Mouse (Mus musculus): ENCODE measurements around the gene Gm28539. TPM values are rescaled to one million over a fixed set of nuclear protein-coding genes. Genes with fewer than 3 reads are reported as not detected.
A peak's percentile ranks its signal among the peaks of the same experiment; 100 is the strongest.

The Gm28539 gene
- not detected in 2 replicates for polyA plus RNA-seq (2014; fragmentation: Nextera tagmentation; extraction: Ambion mirVana)

DNA sequence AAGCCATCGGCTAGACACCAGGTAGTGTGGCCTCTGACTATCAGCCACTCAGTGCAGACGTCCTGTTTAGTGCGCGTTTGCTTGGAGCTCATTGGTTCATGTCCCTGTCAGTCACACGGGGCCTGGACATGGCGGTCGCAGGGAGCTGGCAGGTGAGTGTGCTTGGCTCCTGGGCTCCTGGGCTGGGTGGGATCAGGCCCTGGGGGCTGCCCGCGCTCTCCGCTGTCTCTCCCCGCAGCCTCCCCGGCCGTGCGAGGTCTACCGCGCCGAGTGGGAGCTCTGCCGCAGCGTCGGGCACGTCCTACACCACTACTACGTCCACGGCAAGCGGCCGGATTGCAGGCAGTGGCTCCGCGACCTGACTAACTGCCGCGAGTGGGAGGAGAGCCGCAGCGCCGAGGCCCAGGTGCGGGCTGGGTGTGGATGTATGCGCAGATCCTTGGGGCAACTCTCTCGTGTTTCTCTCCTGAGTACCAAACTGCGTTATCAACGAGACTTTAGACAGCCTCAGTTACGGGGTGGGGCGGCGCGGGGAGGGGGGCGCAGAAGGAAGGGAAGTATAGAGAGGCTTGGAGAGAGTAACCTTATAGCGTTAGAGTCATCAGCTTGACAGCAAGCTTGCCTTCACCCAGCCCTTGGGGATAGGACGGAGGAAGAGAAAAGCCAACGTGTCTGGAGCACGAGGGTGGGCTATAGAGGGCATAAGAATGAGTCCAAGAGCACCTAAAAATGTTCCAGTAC is at the start of gene Gm28539, which contains the start of gene 2510002D24Rik:
Gene Gm28539, plus strand, starts transcription at position 117 of the 741 bp plus-strand sequence.
Gene 2510002D24Rik, plus strand, starts transcription at position 111 of the 741 bp plus-strand sequence.
- Histone ChIP-seq H3K4me1 (ENCODE audit: control insufficient read depth, insufficient read depth, low read length) (no peaks in the 10 kb centered on the region), H3K27ac (ENCODE audit: low read depth, low read length) (peak within 1 kb of the TSS; percentile 46; the same call in 1 of the 2 replicates), H3K9ac (ENCODE audit: low read depth, low read length) (peak within 1 kb of the TSS; percentile 93), H3K4me2 (peak within 1 kb of the TSS; percentile 70), H3K9me3 (replicated peaks; ENCODE audit: control insufficient read depth, low read length) (no peaks in the 10 kb centered on the region), H3K27me3 (ENCODE audit: control insufficient read depth, insufficient read depth, low read length) (no peaks in the 10 kb centered on the region), H3K4me3 (ENCODE audit: low read depth, low read length) (peak within 1 kb of the TSS; percentile 97), H3K36me3 (ENCODE audit: control insufficient read depth, insufficient read depth, low read length) (0 out of 2 replicates have a peak, but pooled peaks cover 3% of the 10 kb centered on the region)
- peak; percentile 96 for ATAC-seq (replicated peaks; ENCODE audit: insufficient number of reproducible peaks, low FRiP score, low TSS enrichment)
- under 1% methylated on average over 46 of the region's 46 CpGs for WGBS (ENCODE audit: insufficient replicate concordance)

DNA sequence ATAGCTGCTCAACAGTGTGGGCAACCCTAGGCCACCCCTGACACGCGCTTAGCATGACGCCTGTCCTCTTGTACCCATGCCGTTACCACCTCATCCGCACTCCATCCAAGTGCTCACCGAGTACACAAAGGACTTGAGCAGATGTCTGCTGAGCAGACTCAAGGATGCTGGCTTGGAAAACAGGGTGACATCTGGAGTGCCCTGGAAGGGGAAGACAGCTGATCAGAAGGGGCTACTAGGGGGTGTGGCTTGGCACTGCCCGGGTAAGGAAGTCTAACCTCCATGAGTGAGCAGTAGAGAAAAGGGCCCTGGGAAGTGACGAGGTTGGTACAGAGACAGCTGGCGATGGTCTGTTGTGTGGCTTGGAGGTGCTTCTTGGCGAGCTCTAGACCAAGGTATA is 49.7 kb upstream of the Gm28539 start:
- H3K4me2 ChIP-seq: no peak overlapping the region
- H3K4me1 ChIP-seq (ENCODE audit: control insufficient read depth, insufficient read depth, low read length): no peaks in the 10 kb centered on the region
- no peak for ATAC-seq (replicated peaks; ENCODE audit: insufficient number of reproducible peaks, low FRiP score, low TSS enrichment)
- no peak overlapping the region for H3K4me3 ChIP-seq (ENCODE audit: low read depth, low read length)
- 92% methylated on average over 10 of the region's 10 CpGs for WGBS (ENCODE audit: insufficient replicate concordance)
- no peak overlapping the region for H3K9ac ChIP-seq (ENCODE audit: low read depth, low read length)
- H3K27me3 ChIP-seq (ENCODE audit: control insufficient read depth, insufficient read depth, low read length): no peaks in the 10 kb centered on the region
- H3K36me3 ChIP-seq (ENCODE audit: control insufficient read depth, insufficient read depth, low read length): peaks cover 11% of the 10 kb centered on the region
- H3K27ac ChIP-seq (ENCODE audit: low read depth, low read length): no peak overlapping the region
- no peaks in the 10 kb centered on the region for H3K9me3 ChIP-seq (replicated peaks; ENCODE audit: control insufficient read depth, low read length)

DNA sequence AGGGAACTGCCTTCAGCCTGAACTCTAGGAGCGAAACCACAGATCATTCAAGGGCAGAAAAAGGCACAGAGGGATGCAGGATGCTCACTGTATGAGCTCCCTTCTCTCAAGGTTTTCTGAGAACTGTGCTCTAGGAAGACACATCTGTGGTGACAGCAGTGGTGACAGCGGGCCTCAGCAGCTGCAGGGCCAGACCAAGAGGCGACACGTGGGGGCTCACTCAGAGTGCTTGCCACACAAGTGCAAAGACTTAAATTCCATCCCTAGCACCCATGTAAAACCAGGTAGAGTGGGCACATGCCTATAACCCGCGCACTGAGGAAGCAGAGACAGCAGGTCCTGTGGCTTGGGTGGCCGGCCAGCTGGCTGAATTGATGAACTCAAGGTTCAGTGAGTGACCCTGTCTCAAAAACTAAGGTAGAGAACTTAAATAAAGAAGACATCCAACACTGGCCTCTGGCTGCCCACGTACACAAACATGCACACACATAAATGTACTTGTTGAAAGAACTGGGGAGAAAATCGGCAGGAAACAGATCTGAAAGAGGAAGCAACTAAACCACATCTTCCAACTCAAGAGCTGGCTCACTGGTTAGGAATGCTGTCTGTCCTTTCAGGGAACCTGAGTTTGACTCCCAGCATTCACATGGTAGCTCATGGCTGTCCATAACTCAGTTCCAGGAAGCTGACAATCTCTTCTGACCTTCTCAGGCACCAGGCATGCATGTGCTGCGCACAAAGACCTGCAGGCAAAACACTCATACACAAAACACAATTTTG is 47.6 kb upstream of the Gm28539 start:
- no peaks in the 10 kb centered on the region for H3K4me1 ChIP-seq (ENCODE audit: control insufficient read depth, insufficient read depth, low read length)
- H3K9me3 ChIP-seq (replicated peaks; ENCODE audit: control insufficient read depth, low read length): no peaks in the 10 kb centered on the region
- WGBS (ENCODE audit: insufficient replicate concordance): 82% methylated on average over 10 of the region's 10 CpGs
- H3K36me3 ChIP-seq (ENCODE audit: control insufficient read depth, insufficient read depth, low read length): peaks cover 13% of the 10 kb centered on the region
- no peak overlapping the region for H3K27ac ChIP-seq (ENCODE audit: low read depth, low read length)
- H3K4me3 ChIP-seq (ENCODE audit: low read depth, low read length): no peak overlapping the region
- no peak overlapping the region for H3K9ac ChIP-seq (ENCODE audit: low read depth, low read length)
- ATAC-seq (replicated peaks; ENCODE audit: insufficient number of reproducible peaks, low FRiP score, low TSS enrichment): no peak
- no peaks in the 10 kb centered on the region for H3K27me3 ChIP-seq (ENCODE audit: control insufficient read depth, insufficient read depth, low read length)
- H3K4me2 ChIP-seq: no peak overlapping the region

DNA sequence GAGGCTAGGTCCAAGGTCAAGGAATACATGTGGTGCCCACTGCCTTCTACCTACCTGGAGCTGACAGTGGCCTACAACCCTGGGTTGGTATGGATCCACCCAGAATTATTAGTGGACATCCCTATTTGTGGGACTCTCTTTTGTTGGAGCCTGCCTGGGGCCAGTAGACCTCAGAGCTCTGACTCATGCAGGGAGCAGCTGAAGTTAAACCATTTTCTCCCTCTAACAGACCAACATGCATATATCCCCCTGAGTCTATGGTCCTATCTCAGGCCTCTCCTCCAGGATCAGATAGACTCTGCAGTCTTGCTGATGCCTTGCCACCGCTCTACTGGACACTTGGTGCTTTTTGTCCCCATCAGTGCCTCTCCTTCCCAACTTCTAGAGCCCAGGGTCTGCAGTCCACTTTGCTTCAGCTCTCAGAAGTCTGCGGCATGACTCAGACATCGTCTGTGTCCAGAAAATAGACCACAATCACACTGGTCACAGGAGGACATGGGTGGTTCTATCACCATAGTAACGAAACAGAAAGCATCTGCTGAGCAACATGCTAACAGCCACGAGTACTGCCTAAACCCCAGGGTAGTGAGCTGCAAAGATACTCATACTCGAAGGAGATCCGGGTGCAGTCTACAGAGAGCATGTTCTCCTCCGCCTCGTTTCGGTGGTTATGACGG is 41.0 kb upstream of the Gm28539 start:
- no peak for ATAC-seq (replicated peaks; ENCODE audit: insufficient number of reproducible peaks, low FRiP score, low TSS enrichment)
- no peaks in the 10 kb centered on the region for H3K9me3 ChIP-seq (replicated peaks; ENCODE audit: control insufficient read depth, low read length)
- no peak overlapping the region for H3K4me3 ChIP-seq (ENCODE audit: low read depth, low read length)
- no peaks in the 10 kb centered on the region for H3K4me1 ChIP-seq (ENCODE audit: control insufficient read depth, insufficient read depth, low read length)
- H3K27ac ChIP-seq (ENCODE audit: low read depth, low read length): no peak overlapping the region
- 93% methylated on average over 11 of the region's 11 CpGs for WGBS (ENCODE audit: insufficient replicate concordance)
- no peak overlapping the region for H3K9ac ChIP-seq (ENCODE audit: low read depth, low read length)
- H3K4me2 ChIP-seq: no peak overlapping the region
- no peaks in the 10 kb centered on the region for H3K27me3 ChIP-seq (ENCODE audit: control insufficient read depth, insufficient read depth, low read length)
- peaks cover 17% of the 10 kb centered on the region for H3K36me3 ChIP-seq (ENCODE audit: control insufficient read depth, insufficient read depth, low read length)

DNA sequence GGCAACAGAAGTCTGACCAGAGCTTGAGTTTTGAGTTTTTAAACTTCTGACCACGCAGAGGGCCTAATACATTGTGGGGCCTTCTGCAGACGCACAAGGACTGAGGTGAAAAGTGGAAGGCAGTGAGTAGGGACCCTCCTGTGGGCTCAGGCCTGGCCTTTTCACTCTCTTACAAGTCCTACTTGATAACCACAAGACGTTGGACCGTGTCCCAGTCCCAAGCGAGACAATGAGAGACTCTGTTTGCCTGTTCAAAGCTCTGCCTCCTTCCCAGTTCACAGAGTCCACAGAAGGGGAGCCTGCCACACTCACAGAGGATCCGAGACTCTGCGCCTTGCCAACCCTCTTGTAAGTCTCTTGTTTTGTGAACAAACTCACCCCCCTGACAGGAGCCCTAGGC is 39.7 kb upstream of the Gm28539 start:
- Histone ChIP-seq H3K4me2 (no peak overlapping the region), H3K36me3 (ENCODE audit: control insufficient read depth, insufficient read depth, low read length) (peaks cover 25% of the 10 kb centered on the region), H3K9ac (ENCODE audit: low read depth, low read length) (no peak overlapping the region), H3K4me3 (ENCODE audit: low read depth, low read length) (no peak overlapping the region), H3K9me3 (replicated peaks; ENCODE audit: control insufficient read depth, low read length) (no peaks in the 10 kb centered on the region), H3K27me3 (ENCODE audit: control insufficient read depth, insufficient read depth, low read length) (no peaks in the 10 kb centered on the region), H3K27ac (ENCODE audit: low read depth, low read length) (no peak overlapping the region), H3K4me1 (ENCODE audit: control insufficient read depth, insufficient read depth, low read length) (no peaks in the 10 kb centered on the region)
- WGBS (ENCODE audit: insufficient replicate concordance): 94% methylated on average over 7 of the region's 7 CpGs
- no peak for ATAC-seq (replicated peaks; ENCODE audit: insufficient number of reproducible peaks, low FRiP score, low TSS enrichment)

DNA sequence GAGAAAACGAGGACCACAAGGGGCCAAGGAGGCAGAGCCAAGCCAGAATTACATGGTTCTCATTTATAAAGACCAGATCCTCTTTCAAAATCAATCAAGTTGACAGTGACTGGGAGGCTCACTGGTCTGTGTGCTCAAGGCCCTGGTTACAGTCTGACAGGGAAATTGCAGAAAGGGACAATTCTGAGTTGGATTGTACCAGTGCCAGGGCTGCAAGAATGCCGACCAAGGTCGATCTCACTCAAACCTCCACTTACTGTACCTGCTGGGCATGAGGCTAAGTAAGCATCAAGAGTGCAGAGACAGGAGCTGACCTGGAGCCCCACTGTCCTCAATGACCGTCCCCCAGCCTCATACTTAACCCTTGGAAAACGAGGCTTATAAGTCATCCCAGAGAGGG is 38.2 kb upstream of the Gm28539 start:
- WGBS (ENCODE audit: insufficient replicate concordance): 91% methylated on average over 5 of the region's 5 CpGs
- ATAC-seq (replicated peaks; ENCODE audit: insufficient number of reproducible peaks, low FRiP score, low TSS enrichment): no peak
- H3K9ac ChIP-seq (ENCODE audit: low read depth, low read length): no peak overlapping the region
- no peak overlapping the region for H3K27ac ChIP-seq (ENCODE audit: low read depth, low read length)
- H3K4me1 ChIP-seq (ENCODE audit: control insufficient read depth, insufficient read depth, low read length): no peaks in the 10 kb centered on the region
- H3K4me2 ChIP-seq: no peak overlapping the region
- peaks cover 24% of the 10 kb centered on the region for H3K36me3 ChIP-seq (ENCODE audit: control insufficient read depth, insufficient read depth, low read length)
- H3K9me3 ChIP-seq (replicated peaks; ENCODE audit: control insufficient read depth, low read length): no peaks in the 10 kb centered on the region
- no peak overlapping the region for H3K4me3 ChIP-seq (ENCODE audit: low read depth, low read length)
- no peaks in the 10 kb centered on the region for H3K27me3 ChIP-seq (ENCODE audit: control insufficient read depth, insufficient read depth, low read length)

DNA sequence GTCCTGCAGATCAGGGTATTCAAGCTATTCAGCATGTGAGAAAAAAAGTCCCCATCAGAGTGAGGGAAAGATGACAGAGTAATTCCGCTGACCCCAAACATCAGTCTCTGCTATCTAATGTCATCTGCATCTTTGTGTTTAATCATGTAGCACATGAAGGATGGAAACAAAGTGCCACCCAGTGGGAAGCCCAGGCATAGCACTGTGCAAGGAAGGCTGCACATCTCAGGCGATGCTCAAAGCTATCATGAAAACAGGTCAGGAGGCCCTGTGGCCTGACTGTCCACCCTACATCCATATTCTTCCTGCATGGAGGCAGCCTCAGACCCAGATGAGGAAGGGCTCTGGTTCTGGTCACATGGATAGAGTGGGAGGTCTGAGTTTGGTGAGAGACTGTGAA is 37.5 kb upstream of the Gm28539 start:
- Histone ChIP-seq H3K4me3 (ENCODE audit: low read depth, low read length) (no peak overlapping the region), H3K4me1 (ENCODE audit: control insufficient read depth, insufficient read depth, low read length) (no peaks in the 10 kb centered on the region), H3K9me3 (replicated peaks; ENCODE audit: control insufficient read depth, low read length) (no peaks in the 10 kb centered on the region), H3K27me3 (ENCODE audit: control insufficient read depth, insufficient read depth, low read length) (no peaks in the 10 kb centered on the region), H3K36me3 (ENCODE audit: control insufficient read depth, insufficient read depth, low read length) (peaks cover 24% of the 10 kb centered on the region), H3K9ac (ENCODE audit: low read depth, low read length) (no peak overlapping the region), H3K4me2 (no peak overlapping the region), H3K27ac (ENCODE audit: low read depth, low read length) (no peak overlapping the region)
- no peak for ATAC-seq (replicated peaks; ENCODE audit: insufficient number of reproducible peaks, low FRiP score, low TSS enrichment)
- 79% methylated on average over 2 of the region's 2 CpGs for WGBS (ENCODE audit: insufficient replicate concordance)

DNA sequence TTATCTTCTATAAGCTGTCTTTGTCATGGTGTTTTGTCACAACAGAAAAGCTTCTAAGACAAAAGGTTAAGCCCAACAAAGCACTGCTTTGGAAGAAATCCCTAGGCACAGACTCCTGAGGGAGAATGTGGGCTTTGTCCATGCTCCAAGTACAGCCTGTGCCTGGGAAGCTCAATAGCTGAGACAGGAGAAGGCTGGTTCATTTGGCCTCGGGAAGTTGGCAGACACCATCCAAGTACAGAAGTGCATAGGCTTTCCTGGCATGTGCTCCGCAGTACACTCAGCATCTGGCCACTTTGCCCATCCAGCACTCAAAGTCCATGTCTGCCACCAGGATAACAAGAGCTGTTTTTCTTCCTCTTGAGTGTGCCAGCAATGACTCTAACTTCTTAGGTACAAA is 30.6 kb upstream of the Gm28539 start:
- H3K36me3 ChIP-seq (ENCODE audit: control insufficient read depth, insufficient read depth, low read length): peaks cover 35% of the 10 kb centered on the region
- H3K9ac ChIP-seq (ENCODE audit: low read depth, low read length): no peak overlapping the region
- no peaks in the 10 kb centered on the region for H3K4me1 ChIP-seq (ENCODE audit: control insufficient read depth, insufficient read depth, low read length)
- H3K4me2 ChIP-seq: no peak overlapping the region
- ATAC-seq (replicated peaks; ENCODE audit: insufficient number of reproducible peaks, low FRiP score, low TSS enrichment): no peak
- no peak overlapping the region for H3K4me3 ChIP-seq (ENCODE audit: low read depth, low read length)
- H3K27ac ChIP-seq (ENCODE audit: low read depth, low read length): no peak overlapping the region
- 90% methylated on average over 2 of the region's 2 CpGs for WGBS (ENCODE audit: insufficient replicate concordance)
- H3K27me3 ChIP-seq (ENCODE audit: control insufficient read depth, insufficient read depth, low read length): no peaks in the 10 kb centered on the region
- no peaks in the 10 kb centered on the region for H3K9me3 ChIP-seq (replicated peaks; ENCODE audit: control insufficient read depth, low read length)
